Mouse (Mus musculus): ENCODE data around the gene Kif3b. TPM values are rescaled to one million over a fixed set of nuclear protein-coding genes. Genes with fewer than 3 reads are reported as not detected.

Gene Kif3b
- total RNA-seq, 2 experiments from 2014 or later: 69.2 to 74.3 TPM

Other genes with a start within 250 kb of the Kif3b start
- 1 to 10 TPM; 6.8 to 6.9 TPM for gene Ccm2l, start 225.5 kb upstream of the Kif3b start, total RNA-seq (2021)
- 1 to 10 TPM; 1.7 to 2.9 TPM for gene Hck, start 182.9 kb upstream of the Kif3b start, total RNA-seq (2021)
- 100 to 1,000 TPM; 118 to 120 TPM for gene Tm9sf4, start 130.1 kb upstream of the Kif3b start, total RNA-seq (2021)
- 10 to 100 TPM; 30.0 to 30.7 TPM for gene Tspyl3, start 66.0 kb upstream of the Kif3b start, total RNA-seq (2021)
- gene Plagl2, start 50.0 kb upstream of the Kif3b start, total RNA-seq (2021): 1 to 10 TPM; 4.4 to 4.5 TPM
- 10 to 100 TPM; 14.3 to 17.4 TPM for gene Pofut1, start 49.9 kb upstream of the Kif3b start, total RNA-seq (2021)
- gene Asxl1, start 54.4 kb downstream of the Kif3b start, total RNA-seq (2021): 10 to 100 TPM; 39.4 to 39.7 TPM
- 1 to 10 TPM in 1 of 2 experiments, not detected in 1; 1.4 TPM for gene 4930404H24Rik, start 201.4 kb downstream of the Kif3b start, total RNA-seq (2021)
- 10 to 100 TPM; 44.8 to 46.8 TPM for gene Nol4l, start 238.6 kb downstream of the Kif3b start, total RNA-seq (2021)

All from left cerebral cortex, postnatal 14 days (tissue).